Mouse (Mus musculus) CH12.LX (cell line): ENCODE results near the gene Foxo1. TPM values are rescaled to one million over a fixed set of nuclear protein-coding genes. Genes with fewer than 3 reads are reported as not detected.

Experiments
- DNase-seq: peaks from one replicate; pipeline ENCODE4 v3.0.0-alpha.2; 2013; ENCODE audit errors: extremely low read depth
- H3K27ac ChIP-seq: 2 replicates; pipeline ENCODE4 v1.5.1; 2012; ENCODE audit warnings: low read depth, mild to moderate bottlenecking, control low read depth, moderate library complexity; ENCODE audit not compliant: insufficient read depth
- H3K27me3 ChIP-seq: replicated peaks from 2 replicates; pipeline ENCODE3; 2012; ENCODE audit warnings: inconsistent platforms
- H3K36me3 ChIP-seq, 2 experiments: replicated peaks in 1 of 2; 2 replicates each; pipeline versions ENCODE3 to v1.6.1; 2012; ENCODE audit warnings: inconsistent platforms in 1 of 2, low read length in 1 of 2, mild to moderate bottlenecking in 1 of 2, mixed read lengths in 1 of 2, moderate library complexity in 1 of 2; ENCODE audit not compliant: control insufficient read depth in 1 of 2, insufficient read depth in 1 of 2
- H3K4me1 ChIP-seq, 2 experiments: 2 replicates each; pipeline ENCODE4 v1.6.1; 2012; ENCODE audit warnings: inconsistent platforms in 1 of 2, moderate library complexity in 1 of 2; ENCODE audit not compliant: insufficient read depth in 2 of 2, control insufficient read depth in 1 of 2
- H3K4me2 ChIP-seq: 2 replicates; pipeline ENCODE4 v1.6.1; 2012; ENCODE audit warnings: low read depth, mild to moderate bottlenecking, control low read depth; ENCODE audit not compliant: poor library complexity, insufficient read depth, severe bottlenecking
- H3K4me3 ChIP-seq, 3 experiments: fragments of 150-350 bp in 1 of 3; sonication (generic) in 1 of 3; replicated peaks in 1 of 3; 2 replicates each; pipeline versions ENCODE3 to v1.5.1; 2011 to 2012; ENCODE audit warnings: low read depth in 2 of 3, low read length in 2 of 3, mild to moderate bottlenecking in 2 of 3, moderate library complexity in 2 of 3, control low read depth in 1 of 3, improper control_type of control experiment in 1 of 3, inconsistent platforms in 1 of 3, mixed read lengths in 1 of 3; ENCODE audit not compliant: poor library complexity in 1 of 3
- H3K79me2 ChIP-seq: replicated peaks from 2 replicates; pipeline ENCODE4 v1.6.1; 2012; ENCODE audit warnings: mild to moderate bottlenecking, moderate library complexity; ENCODE audit not compliant: control insufficient read depth, poor library complexity, insufficient read depth, severe bottlenecking; ENCODE audit errors: extremely low read depth
- H3K9ac ChIP-seq: 2 replicates; pipeline ENCODE4 v1.6.1; 2012; ENCODE audit warnings: low read depth, mild to moderate bottlenecking, control low read depth, moderate library complexity; ENCODE audit not compliant: insufficient read depth
- H3K9me3 ChIP-seq: replicated peaks from 2 replicates; pipeline ENCODE3; 2012; ENCODE audit warnings: low read length, inconsistent platforms, mixed read lengths
- BHLHE40 ChIP-seq: IDR thresholded peaks from 2 replicates; pipeline ENCODE4 v1.6.1; 2011; ENCODE audit warnings: mild to moderate bottlenecking, low read depth, low read length, improper control_type of control experiment
- CHD1 ChIP-seq: IDR thresholded peaks from 2 replicates; pipeline ENCODE4 v1.6.1; 2012; ENCODE audit warnings: low read depth, low read length, improper control_type of control experiment, inconsistent platforms
- CHD2 ChIP-seq: IDR thresholded peaks from 2 replicates; pipeline ENCODE4 v1.6.1; 2011; ENCODE audit warnings: low read length, improper control_type of control experiment
- EP300 ChIP-seq: IDR thresholded peaks from 2 replicates; pipeline ENCODE4 v1.6.1; 2011; ENCODE audit warnings: low read length, improper control_type of control experiment
- ETS1 ChIP-seq: conservative IDR thresholded peaks from 2 replicates; pipeline ENCODE4 v1.6.1; 2012; ENCODE audit warnings: low read depth, mild to moderate bottlenecking, inconsistent platforms, low read length, improper control_type of control experiment, moderate library complexity
- HCFC1 ChIP-seq: IDR thresholded peaks from 2 replicates; pipeline ENCODE4 v1.6.1; 2012; ENCODE audit warnings: low read depth, mild to moderate bottlenecking, inconsistent platforms, low read length, improper control_type of control experiment
- IRF4 ChIP-seq: IDR thresholded peaks from 2 replicates; pipeline ENCODE4 v1.6.1; 2014; ENCODE audit warnings: low read depth, mild to moderate bottlenecking, inconsistent platforms, low read length, improper control_type of control experiment
- MAFK ChIP-seq: IDR thresholded peaks from 2 replicates; pipeline ENCODE4 v1.6.1; 2011; ENCODE audit warnings: low read length, improper control_type of control experiment; ENCODE audit not compliant: insufficient replicate concordance
- MAX ChIP-seq: IDR thresholded peaks from 2 replicates; pipeline ENCODE4 v1.6.1; 2011; ENCODE audit warnings: low read length, improper control_type of control experiment
- MEF2A ChIP-seq: IDR thresholded peaks from 2 replicates; pipeline ENCODE4 v1.6.1; 2014; ENCODE audit warnings: low read depth, mild to moderate bottlenecking, inconsistent platforms, low read length, improper control_type of control experiment, borderline replicate concordance
- MXI1 ChIP-seq: IDR thresholded peaks from 2 replicates; pipeline ENCODE4 v1.6.1; 2011; ENCODE audit warnings: mild to moderate bottlenecking, low read depth, low read length, improper control_type of control experiment
- MYC ChIP-seq: IDR thresholded peaks from 2 replicates; pipeline ENCODE4 v1.6.1; 2011; ENCODE audit warnings: low read depth, mild to moderate bottlenecking, improper control_type of control experiment, low read length
- NELFE ChIP-seq: IDR thresholded peaks from 2 replicates; pipeline ENCODE4 v1.6.1; 2011; ENCODE audit warnings: low read depth, low read length, improper control_type of control experiment
- PAX5 ChIP-seq: IDR thresholded peaks from 2 replicates; pipeline ENCODE4 v1.6.1; 2012; ENCODE audit warnings: low read length, inconsistent platforms, mixed read lengths
- POLR2AphosphoS2 ChIP-seq: IDR thresholded peaks from 2 replicates; pipeline ENCODE4 v1.6.1; 2011; ENCODE audit warnings: low read depth, low read length, improper control_type of control experiment
- RAD21 ChIP-seq: IDR thresholded peaks from 2 replicates; pipeline ENCODE4 v1.6.1; 2011; ENCODE audit warnings: low read depth, mild to moderate bottlenecking, low read length, improper control_type of control experiment, moderate library complexity
- RCOR1 ChIP-seq: conservative IDR thresholded peaks from 2 replicates; pipeline ENCODE4 v1.6.1; 2012; ENCODE audit warnings: low read depth, mild to moderate bottlenecking, inconsistent platforms, low read length, improper control_type of control experiment
- SMC3 ChIP-seq: IDR thresholded peaks from 2 replicates; pipeline ENCODE4 v1.6.1; 2011; ENCODE audit warnings: low read depth, low read length, improper control_type of control experiment
- TBP ChIP-seq: conservative IDR thresholded peaks from 2 replicates; pipeline ENCODE4 v1.6.1; 2011; ENCODE audit warnings: low read depth, low read length, improper control_type of control experiment
- TCF12 ChIP-seq: IDR thresholded peaks from 2 replicates; pipeline ENCODE4 v1.6.1; 2014; ENCODE audit warnings: low read depth, mild to moderate bottlenecking, inconsistent platforms, low read length, improper control_type of control experiment
- UBTF ChIP-seq: IDR thresholded peaks from 2 replicates; pipeline ENCODE4 v1.6.1; 2012; ENCODE audit warnings: low read depth, mild to moderate bottlenecking, inconsistent platforms, low read length, improper control_type of control experiment, moderate library complexity
- USF1 ChIP-seq: IDR thresholded peaks from 2 replicates; pipeline ENCODE4 v1.6.1; 2014; ENCODE audit warnings: low read depth, mild to moderate bottlenecking, inconsistent platforms, low read length, improper control_type of control experiment
- USF2 ChIP-seq: conservative IDR thresholded peaks from 2 replicates; pipeline ENCODE4 v1.6.1; 2011; ENCODE audit warnings: low read depth, low read length, improper control_type of control experiment
- dilution Hi-C: fragments of 300-500 bp; cut with MboI; formaldehyde crosslinking; loops from 2 replicates; pipeline ENCODE4 v1.14.3; 2020; ENCODE audit warnings: low sequenced_read_pairs; ENCODE audit not compliant: extremely low pct_unique_long_range_greater_than_20kb, extremely low pct_ligation_motif_present
- in situ Hi-C: fragments of 300-500 bp; cut with MboI; formaldehyde crosslinking; loops from 3 replicates; pipeline ENCODE4 v1.14.3; 2019; ENCODE audit warnings: low sequenced_read_pairs, low pct_ligation_motif_present, low pct_unique_long_range_greater_than_20kb, mixed read lengths
- polyA plus RNA-seq: library from polyadenylated mRNA; unstranded; fragments of >175 nt; gene quantifications from 2 replicates; pipeline ENCODE4 v1.2.1, GENCODE M21; 2012; ENCODE audit warnings: low read depth; ENCODE audit not compliant: insufficient read length
- total RNA-seq, 2 experiments: library from RNA; depleted of rRNA; stranded (reverse); fragments of 300-350 nt in 1 of 2; fragments of >200 nt in 1 of 2; gene quantifications; 2 replicates each; pipeline ENCODE4 v1.2.3; 2012 to 2014

The Foxo1 gene
- total and polyA plus RNA-seq, 3 experiments, result 0.79 to 6.9 (median 1.2) TPM

- no peak overlapping the region for H3K9ac ChIP-seq
- peak overlapping the region; percentile 30 for H3K4me2 ChIP-seq
- DNase-seq, result peak; percentile 24
- dilution Hi-C loops (no loop called here), in situ Hi-C loops (no loop called here)
- H3K27ac ChIP-seq, result no peak overlapping the region
- TF ChIP-seq CHD1 (0 out of 2 replicates have a peak, but pooled peaks have one; percentile 41), UBTF (no peak), MAFK (peak; percentile 87), MAX (peak; percentile 49; the same call in 1 of the 2 replicates), BHLHE40 (peak; percentile 22; the same call in 1 of the 2 replicates), MXI1 (no peak), EP300 (peak; percentile 53; the same call in 1 of the 2 replicates), ETS1 (peak; percentile 53), RCOR1 (no peak), MEF2A (peak; percentile 37; the same call in 1 of the 2 replicates), RAD21 (no peak), IRF4 (no peak)
- H3K36me3 ChIP-seq, result peaks cover 0 to 11% of the 10 kb centered on the region in 2 experiments
- peaks cover 36 to 85% of the 10 kb centered on the region in 2 experiments for H3K4me1 ChIP-seq
- no peaks in the 10 kb centered on the region for H3K9me3 ChIP-seq
- no peaks in the 10 kb centered on the region for H3K27me3 ChIP-seq
- H3K4me3 ChIP-seq, result no peak overlapping the region
- peaks cover 10% of the 10 kb centered on the region; the same call in 1 of the 2 replicates for H3K79me2 ChIP-seq
Measured at GRCm38 (mm10) chr3:52295688-52296087, 27.6 kb downstream of the Foxo1 start.

GRCm38 (mm10) chr3:52296224-52296760 is 28.2 kb downstream of the Foxo1 start:
- TF ChIP-seq TCF12, result no peak
- no peak for TF ChIP-seq TBP
- no peak for TF ChIP-seq USF1
- TF ChIP-seq NELFE, result no peak
- no peak for TF ChIP-seq USF2
- TF ChIP-seq POLR2AphosphoS2, result no peak
- TF ChIP-seq MAX, result no peak
- TF ChIP-seq PAX5, result no peak
- no peak for TF ChIP-seq MEF2A
- TF ChIP-seq RAD21, result no peak
- TF ChIP-seq MYC, result no peak
- TF ChIP-seq HCFC1, result no peak
- no peak for TF ChIP-seq UBTF
- no peak for TF ChIP-seq SMC3
- TF ChIP-seq EP300, result no peak
- TF ChIP-seq RCOR1, result no peak
- no peak for TF ChIP-seq CHD2
- Histone ChIP-seq H3K4me2 (peak overlapping the region; percentile 29; the same call in 1 of the 2 replicates), H3K9me3 (no peaks in the 10 kb centered on the region), H3K9ac (no peak overlapping the region), H3K79me2 (peaks cover 9% of the 10 kb centered on the region; the same call in 1 of the 2 replicates), H3K4me3 (no peak overlapping the region), H3K4me1 (peaks cover 36 to 92% of the 10 kb centered on the region in 2 experiments), H3K27ac (no peak overlapping the region), H3K27me3 (no peaks in the 10 kb centered on the region), H3K36me3 (peaks cover 0 to 11% of the 10 kb centered on the region in 2 experiments)
- in situ Hi-C loops (no loop called here), dilution Hi-C loops (no loop called here)
- no peak for DNase-seq
